Mouse (Mus musculus): ENCODE measurements at regions not wholly inside any gene's neighbourhood (a gene's known extent, or its start where the extent isn't known, plus 50 kb on each side); places are given as distances from the start of the nearest gene placed in this dataset.

- H3K9ac ChIP-seq (replicated peaks; ENCODE audit: low read depth, low read length), result peak overlapping the region; percentile 43; the same call in 1 of the 2 replicates
- ATAC-seq, result peak; percentile 69
Observed at GRCm38 (mm10) chr11:19350331-19351242, 331.8 kb upstream of the Meis1 start.

GRCm38 (mm10) chr11:19351243-19351787 is 332.5 kb upstream of the Meis1 start:
- peak overlapping the region; percentile 54 for H3K4me2 ChIP-seq (ENCODE audit: low read length)
- H3K27ac ChIP-seq (ENCODE audit: low read length), result no peak overlapping the region
- WGBS, result 6% methylated on average over 7 of the region's 7 CpGs
- no peaks in the 10 kb centered on the region for H3K9me3 ChIP-seq (ENCODE audit: control insufficient read depth, low read length)
- peak overlapping the region; percentile 39 for H3K4me3 ChIP-seq (replicated peaks; ENCODE audit: low read length)
- H3K36me3 ChIP-seq (ENCODE audit: control insufficient read depth, insufficient read depth), result no peaks in the 10 kb centered on the region
- ATAC-seq, result peak; percentile 80
- no peak overlapping the region for H3K9ac ChIP-seq (replicated peaks; ENCODE audit: low read depth, low read length)
- peaks cover 10% of the 10 kb centered on the region for H3K4me1 ChIP-seq (replicated peaks; ENCODE audit: control insufficient read depth, insufficient read depth, low read length)
- peaks cover 27% of the 10 kb centered on the region for H3K27me3 ChIP-seq (replicated peaks; ENCODE audit: control insufficient read depth, insufficient read depth, low read length)

More at GRCm38 (mm10) chr11:19350331-19351242, 331.8 kb upstream of the Meis1 start:
- Histone ChIP-seq H3K27ac (ENCODE audit: low read length) (no peak overlapping the region), H3K4me3 (replicated peaks; ENCODE audit: low read length) (peak overlapping the region; percentile 39), H3K4me1 (replicated peaks; ENCODE audit: control insufficient read depth, insufficient read depth, low read length) (peaks cover 10% of the 10 kb centered on the region), H3K36me3 (ENCODE audit: control insufficient read depth, insufficient read depth) (no peaks in the 10 kb centered on the region), H3K27me3 (replicated peaks; ENCODE audit: control insufficient read depth, insufficient read depth, low read length) (peaks cover 25% of the 10 kb centered on the region), H3K4me2 (ENCODE audit: low read length) (peak overlapping the region; percentile 54), H3K9me3 (ENCODE audit: control insufficient read depth, low read length) (no peaks in the 10 kb centered on the region)
- 21% methylated on average over 13 of the region's 13 CpGs for WGBS

- H3K27me3 ChIP-seq (replicated peaks; ENCODE audit: control insufficient read depth, insufficient read depth, low read length), result peaks cover 25% of the 10 kb centered on the region
- peaks cover 10% of the 10 kb centered on the region for H3K4me1 ChIP-seq (replicated peaks; ENCODE audit: control insufficient read depth, insufficient read depth, low read length)
- no peak overlapping the region for H3K4me3 ChIP-seq (replicated peaks; ENCODE audit: low read length)
- no peak for ATAC-seq
- H3K4me2 ChIP-seq (ENCODE audit: low read length), result no peak overlapping the region
- H3K36me3 ChIP-seq (ENCODE audit: control insufficient read depth, insufficient read depth), result no peaks in the 10 kb centered on the region
- no peaks in the 10 kb centered on the region for H3K9me3 ChIP-seq (ENCODE audit: control insufficient read depth, low read length)
- H3K9ac ChIP-seq (replicated peaks; ENCODE audit: low read depth, low read length), result no peak overlapping the region
- no peak overlapping the region for H3K27ac ChIP-seq (ENCODE audit: low read length)
- 32% methylated on average over 3 of the region's 3 CpGs for WGBS
Observed at GRCm38 (mm10) chr11:19353706-19354105, 334.9 kb upstream of the Meis1 start.

GRCm38 (mm10) chr11:19355179-19355578 is 336.4 kb upstream of the Meis1 start:
- Histone ChIP-seq H3K27ac (ENCODE audit: low read length) (no peak overlapping the region), H3K4me3 (replicated peaks; ENCODE audit: low read length) (no peak overlapping the region), H3K9ac (replicated peaks; ENCODE audit: low read depth, low read length) (no peak overlapping the region), H3K36me3 (ENCODE audit: control insufficient read depth, insufficient read depth) (no peaks in the 10 kb centered on the region), H3K27me3 (replicated peaks; ENCODE audit: control insufficient read depth, insufficient read depth, low read length) (peaks cover 16% of the 10 kb centered on the region; the same call in 1 of the 2 replicates), H3K4me2 (ENCODE audit: low read length) (no peak overlapping the region), H3K4me1 (replicated peaks; ENCODE audit: control insufficient read depth, insufficient read depth, low read length) (peaks cover 10% of the 10 kb centered on the region), H3K9me3 (ENCODE audit: control insufficient read depth, low read length) (no peaks in the 10 kb centered on the region)
- ATAC-seq, result no peak
- WGBS, result 82% methylated on average over 2 of the region's 2 CpGs

GRCm38 (mm10) chr11:19356151-19356550 is 337.4 kb upstream of the Meis1 start:
- no peak overlapping the region for H3K27ac ChIP-seq (ENCODE audit: low read length)
- no peaks in the 10 kb centered on the region for H3K9me3 ChIP-seq (ENCODE audit: control insufficient read depth, low read length)
- peaks cover 16% of the 10 kb centered on the region; the same call in 1 of the 2 replicates for H3K27me3 ChIP-seq (replicated peaks; ENCODE audit: control insufficient read depth, insufficient read depth, low read length)
- peaks cover 6% of the 10 kb centered on the region for H3K4me1 ChIP-seq (replicated peaks; ENCODE audit: control insufficient read depth, insufficient read depth, low read length)
- ATAC-seq, result no peak
- no peaks in the 10 kb centered on the region for H3K36me3 ChIP-seq (ENCODE audit: control insufficient read depth, insufficient read depth)
- H3K4me2 ChIP-seq (ENCODE audit: low read length), result no peak overlapping the region
- WGBS, result 78% methylated on average over 2 of the region's 2 CpGs
- no peak overlapping the region for H3K9ac ChIP-seq (replicated peaks; ENCODE audit: low read depth, low read length)
- no peak overlapping the region for H3K4me3 ChIP-seq (replicated peaks; ENCODE audit: low read length)

GRCm38 (mm10) chr11:19369152-19369551 is 350.4 kb upstream of the Meis1 start:
- no peaks in the 10 kb centered on the region for H3K4me1 ChIP-seq (replicated peaks; ENCODE audit: control insufficient read depth, insufficient read depth, low read length)

GRCm38 (mm10) chr11:19373476-19373875 is 354.7 kb upstream of the Meis1 start:
- H3K27ac ChIP-seq (ENCODE audit: low read length), result no peak overlapping the region
- ATAC-seq, result no peak

More at GRCm38 (mm10) chr11:19369152-19369551, 350.4 kb upstream of the Meis1 start:
- no peak overlapping the region for H3K27ac ChIP-seq (ENCODE audit: low read length)
- WGBS, result 86% methylated on average over 1 of the region's 1 CpGs
- no peaks in the 10 kb centered on the region for H3K36me3 ChIP-seq (ENCODE audit: control insufficient read depth, insufficient read depth)
- no peak for ATAC-seq
- no peaks in the 10 kb centered on the region for H3K27me3 ChIP-seq (replicated peaks; ENCODE audit: control insufficient read depth, insufficient read depth, low read length)
- no peak overlapping the region for H3K4me3 ChIP-seq (replicated peaks; ENCODE audit: low read length)
- no peak overlapping the region for H3K9ac ChIP-seq (replicated peaks; ENCODE audit: low read depth, low read length)
- no peak overlapping the region for H3K4me2 ChIP-seq (ENCODE audit: low read length)
- H3K9me3 ChIP-seq (ENCODE audit: control insufficient read depth, low read length), result no peaks in the 10 kb centered on the region

GRCm38 (mm10) chr11:19380935-19381334 is 362.1 kb upstream of the Meis1 start:
- Histone ChIP-seq H3K4me3 (replicated peaks; ENCODE audit: low read length) (no peak overlapping the region), H3K4me2 (ENCODE audit: low read length) (no peak overlapping the region), H3K36me3 (ENCODE audit: control insufficient read depth, insufficient read depth) (no peaks in the 10 kb centered on the region), H3K4me1 (replicated peaks; ENCODE audit: control insufficient read depth, insufficient read depth, low read length) (no peaks in the 10 kb centered on the region), H3K27ac (ENCODE audit: low read length) (no peak overlapping the region), H3K9ac (replicated peaks; ENCODE audit: low read depth, low read length) (no peak overlapping the region), H3K9me3 (ENCODE audit: control insufficient read depth, low read length) (no peaks in the 10 kb centered on the region), H3K27me3 (replicated peaks; ENCODE audit: control insufficient read depth, insufficient read depth, low read length) (no peaks in the 10 kb centered on the region)
- no peak for ATAC-seq
- WGBS, result 77% methylated on average over 2 of the region's 2 CpGs

More at GRCm38 (mm10) chr11:19373476-19373875, 354.7 kb upstream of the Meis1 start:
- Histone ChIP-seq H3K9me3 (ENCODE audit: control insufficient read depth, low read length) (no peaks in the 10 kb centered on the region), H3K36me3 (ENCODE audit: control insufficient read depth, insufficient read depth) (no peaks in the 10 kb centered on the region), H3K27me3 (replicated peaks; ENCODE audit: control insufficient read depth, insufficient read depth, low read length) (no peaks in the 10 kb centered on the region), H3K4me2 (ENCODE audit: low read length) (no peak overlapping the region), H3K4me3 (replicated peaks; ENCODE audit: low read length) (no peak overlapping the region), H3K9ac (replicated peaks; ENCODE audit: low read depth, low read length) (no peak overlapping the region), H3K4me1 (replicated peaks; ENCODE audit: control insufficient read depth, insufficient read depth, low read length) (no peaks in the 10 kb centered on the region)
- WGBS, result 70% methylated on average over 5 of the region's 5 CpGs

- Histone ChIP-seq H3K36me3 (ENCODE audit: control insufficient read depth, insufficient read depth) (no peaks in the 10 kb centered on the region), H3K4me3 (replicated peaks; ENCODE audit: low read length) (no peak overlapping the region), H3K9ac (replicated peaks; ENCODE audit: low read depth, low read length) (no peak overlapping the region), H3K27ac (ENCODE audit: low read length) (no peak overlapping the region), H3K4me2 (ENCODE audit: low read length) (no peak overlapping the region), H3K4me1 (replicated peaks; ENCODE audit: control insufficient read depth, insufficient read depth, low read length) (no peaks in the 10 kb centered on the region), H3K9me3 (ENCODE audit: control insufficient read depth, low read length) (no peaks in the 10 kb centered on the region), H3K27me3 (replicated peaks; ENCODE audit: control insufficient read depth, insufficient read depth, low read length) (no peaks in the 10 kb centered on the region)
- no peak for ATAC-seq
- 91% methylated on average over 6 of the region's 6 CpGs for WGBS
Observed at GRCm38 (mm10) chr11:19389136-19389535, 370.4 kb upstream of the Meis1 start.
